In the genomic region with DNA sequence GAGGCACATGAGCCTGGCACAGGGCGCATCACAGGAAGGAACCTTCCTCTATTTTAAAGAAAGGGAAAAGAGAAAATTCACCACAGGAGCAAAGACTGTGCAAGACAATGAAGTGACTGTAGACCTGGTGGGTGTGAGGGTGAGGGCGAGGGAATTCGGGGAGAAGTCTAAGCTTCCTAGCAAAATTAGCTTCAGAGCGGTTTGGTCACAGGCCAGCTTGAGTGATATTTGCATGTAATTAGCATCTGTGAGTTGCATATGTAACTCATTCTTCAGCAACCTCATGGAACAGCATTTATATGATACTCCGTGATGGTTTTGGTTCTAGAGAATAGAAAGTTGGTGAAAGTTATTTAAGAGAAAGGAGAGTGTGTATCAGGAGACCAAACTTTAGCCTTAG, we compare ENCODE assay signal across 29 mouse cellular contexts.
DNase-seq lines count a peak whose midpoint lies in the region; ATAC-seq lines count a peak whose summit lies in the region.
"Had no signal": no experiment of that assay in that cellular context is flagged by ENCODE, and none has a peak within 500 bp of the region (broad histone marks: within the 10 kb centered on the region; RNA-seq: fewer than 3 reads in every experiment).

No protein-coding gene starts in this region.

- peak; percentile 56 for DNase-seq in forebrain, embryonic 14.5 days (ENCODE audit: low spot score)
- DNase-seq in frontal cortex, postnatal 14 days (ENCODE audit: low spot score in 2 of 2) = no peak
- peak; percentile 32 for DNase-seq in brain, adult 2 months (ENCODE audit: low read depth, low spot score)
- DNase-seq: adrenal gland, adult 8-10 months; adrenal gland, postnatal 25 days; cerebellum, adult 11-12 months; cerebellum, adult 8-10 months; cerebellum, postnatal 10 days; cerebellum, postnatal 36 days; embryo, embryonic 11 days; gastrocnemius, adult 2 months; gastrocnemius, postnatal 14 days; heart, adult 11 months; heart, postnatal 14 days; heart, postnatal 4 days; kidney, adult 18-20 months had no signal

- no peak overlapping the region for H3K9ac ChIP-seq in forebrain, embryonic 14.5 days (ENCODE audit: low read length)
- H3K9ac ChIP-seq in forebrain, embryonic 16.5 days (replicated peaks; ENCODE audit: low read depth, low read length) = no peak overlapping the region
- no peak overlapping the region for H3K9ac ChIP-seq in midbrain, embryonic 16.5 days (ENCODE audit: low read depth, low read length)
- H3K9ac ChIP-seq: embryonic facial prominence, embryonic 13.5 days; heart, embryonic 13.5 days; hindbrain, embryonic 14.5 days had no signal

- H3K9me3 ChIP-seq in forebrain, embryonic 14.5 days (replicated peaks; ENCODE audit: control insufficient read depth, low read length) = no peaks in the 10 kb centered on the region
- no peaks in the 10 kb centered on the region for H3K9me3 ChIP-seq in forebrain, embryonic 16.5 days (ENCODE audit: control insufficient read depth, low read length)
- H3K9me3 ChIP-seq in midbrain, embryonic 16.5 days (replicated peaks; ENCODE audit: control insufficient read depth, low read length, poor library complexity, severe bottlenecking) = no peaks in the 10 kb centered on the region
- H3K9me3 ChIP-seq: embryonic facial prominence, embryonic 10.5 days; embryonic facial prominence, embryonic 13.5 days; heart, embryonic 10.5 days; heart, embryonic 13.5 days had no signal

- no peak overlapping the region for H3K27ac ChIP-seq in forebrain, embryonic 14.5 days (ENCODE audit: low read depth, low read length)
- no peak overlapping the region for H3K27ac ChIP-seq in forebrain, embryonic 16.5 days (ENCODE audit: low read length)
- H3K27ac ChIP-seq in midbrain, embryonic 16.5 days (ENCODE audit: low read length) = no peak overlapping the region
- H3K27ac ChIP-seq: embryonic facial prominence, embryonic 10.5 days; embryonic facial prominence, embryonic 13.5 days; heart, embryonic 10.5 days; heart, embryonic 13.5 days; hindbrain, embryonic 14.5 days; hindbrain, postnatal 0 days had no signal

- 0 out of 2 replicates have a peak, but pooled peaks have one; percentile 2 for ATAC-seq in forebrain, embryonic 14.5 days
- ATAC-seq in forebrain, embryonic 16.5 days = no peak; the same call in 1 of the 2 replicates
- ATAC-seq in frontal cortex, adult (ENCODE audit: low TSS enrichment) = peak; percentile 22
- no peak for ATAC-seq in midbrain, embryonic 16.5 days
- ATAC-seq: activated CD4-positive, CD25-positive, alpha-beta regulatory T cell, adult 4 months; hindbrain, postnatal 0 days; inflammation-experienced regulatory T-cells, adult 6 months; intestine, embryonic 16.5 days had no signal

- WGBS in forebrain, embryonic 14.5 days = 68% methylated on average over 5 of the region's 5 CpGs
- WGBS in forebrain, embryonic 16.5 days = 48% methylated on average over 5 of the region's 5 CpGs
- 88% methylated on average over 5 of the region's 5 CpGs for whole genome bisulfite sequencing in midbrain, embryonic 16.5 days

- H3K4me1 ChIP-seq in forebrain, embryonic 14.5 days (ENCODE audit: control insufficient read depth, insufficient read depth, low read length) = peaks cover 8% of the 10 kb centered on the region
- H3K4me1 ChIP-seq in forebrain, embryonic 16.5 days (replicated peaks; ENCODE audit: control insufficient read depth, insufficient read depth, low read length) = peaks cover 6% of the 10 kb centered on the region
- H3K4me1 ChIP-seq in midbrain, embryonic 16.5 days (ENCODE audit: control insufficient read depth, insufficient read depth, low read length) = no peaks in the 10 kb centered on the region
- H3K4me1 ChIP-seq: embryonic facial prominence, embryonic 10.5 days; embryonic facial prominence, embryonic 13.5 days; heart, embryonic 10.5 days; heart, embryonic 13.5 days had no signal

- H3K27me3 ChIP-seq in forebrain, embryonic 14.5 days (replicated peaks; ENCODE audit: control insufficient read depth, insufficient read depth, low read length) = no peaks in the 10 kb centered on the region
- no peaks in the 10 kb centered on the region for H3K27me3 ChIP-seq in forebrain, embryonic 16.5 days (replicated peaks; ENCODE audit: control insufficient read depth, insufficient read depth, low read length)
- H3K27me3 ChIP-seq in midbrain, embryonic 16.5 days (ENCODE audit: control insufficient read depth, insufficient read depth, low read depth, low read length) = no peaks in the 10 kb centered on the region
- H3K27me3 ChIP-seq: embryonic facial prominence, embryonic 13.5 days; heart, embryonic 13.5 days had no signal

- H3K36me3 ChIP-seq in forebrain, embryonic 14.5 days (ENCODE audit: control insufficient read depth, insufficient read depth, low read length) = no peaks in the 10 kb centered on the region
- H3K36me3 ChIP-seq in forebrain, embryonic 16.5 days (ENCODE audit: control insufficient read depth, insufficient read depth) = no peaks in the 10 kb centered on the region
- H3K36me3 ChIP-seq in midbrain, embryonic 16.5 days (ENCODE audit: control insufficient read depth, insufficient read depth, low read length) = no peaks in the 10 kb centered on the region
- H3K36me3 ChIP-seq: embryonic facial prominence, embryonic 10.5 days; embryonic facial prominence, embryonic 13.5 days; heart, embryonic 10.5 days; heart, embryonic 13.5 days had no signal

- H3K4me3 ChIP-seq in forebrain, embryonic 14.5 days (ENCODE audit: low read depth, low read length) = no peak overlapping the region
- H3K4me3 ChIP-seq in forebrain, embryonic 16.5 days (replicated peaks; ENCODE audit: low read length) = no peak overlapping the region
- H3K4me3 ChIP-seq in midbrain, embryonic 16.5 days (ENCODE audit: low read depth, low read length) = no peak overlapping the region
- H3K4me3 ChIP-seq: embryonic facial prominence, embryonic 10.5 days; embryonic facial prominence, embryonic 13.5 days; erythroblast, embryonic 14.5 days; gastrocnemius, adult 2 months; heart, embryonic 10.5 days; heart, embryonic 13.5 days had no signal

- H3K4me2 ChIP-seq in forebrain, embryonic 14.5 days (ENCODE audit: low read length) = no peak overlapping the region
- H3K4me2 ChIP-seq in forebrain, embryonic 16.5 days (ENCODE audit: low read length) = no peak overlapping the region
- no peak overlapping the region for H3K4me2 ChIP-seq in midbrain, embryonic 16.5 days (ENCODE audit: low read length)
- H3K4me2 ChIP-seq: embryonic facial prominence, embryonic 13.5 days; heart, embryonic 13.5 days; hindbrain, embryonic 14.5 days had no signal

Comparison
In these comparisons a context has a peak if more than half of its experiments do, and no peak if none do; other contexts are left out.
1. ATAC-seq: peak in forebrain, embryonic 14.5 days (single experiment) and frontal cortex, adult (single experiment); none in forebrain, embryonic 16.5 days (single experiment) and midbrain, embryonic 16.5 days (single experiment).
2. DNase-seq: peak in forebrain, embryonic 14.5 days (single experiment) and brain, adult 2 months (single experiment); none in frontal cortex, postnatal 14 days (0 of 2).